Mouse (Mus musculus): ENCODE data around the gene Lipa. TPM values are rescaled to one million over a fixed set of nuclear protein-coding genes. Genes with fewer than 3 reads are reported as not detected.

Gene Lipa
- 210 and 240 TPM in 2 replicates for polyA plus RNA-seq (2012; rRNA removed)

DNA sequence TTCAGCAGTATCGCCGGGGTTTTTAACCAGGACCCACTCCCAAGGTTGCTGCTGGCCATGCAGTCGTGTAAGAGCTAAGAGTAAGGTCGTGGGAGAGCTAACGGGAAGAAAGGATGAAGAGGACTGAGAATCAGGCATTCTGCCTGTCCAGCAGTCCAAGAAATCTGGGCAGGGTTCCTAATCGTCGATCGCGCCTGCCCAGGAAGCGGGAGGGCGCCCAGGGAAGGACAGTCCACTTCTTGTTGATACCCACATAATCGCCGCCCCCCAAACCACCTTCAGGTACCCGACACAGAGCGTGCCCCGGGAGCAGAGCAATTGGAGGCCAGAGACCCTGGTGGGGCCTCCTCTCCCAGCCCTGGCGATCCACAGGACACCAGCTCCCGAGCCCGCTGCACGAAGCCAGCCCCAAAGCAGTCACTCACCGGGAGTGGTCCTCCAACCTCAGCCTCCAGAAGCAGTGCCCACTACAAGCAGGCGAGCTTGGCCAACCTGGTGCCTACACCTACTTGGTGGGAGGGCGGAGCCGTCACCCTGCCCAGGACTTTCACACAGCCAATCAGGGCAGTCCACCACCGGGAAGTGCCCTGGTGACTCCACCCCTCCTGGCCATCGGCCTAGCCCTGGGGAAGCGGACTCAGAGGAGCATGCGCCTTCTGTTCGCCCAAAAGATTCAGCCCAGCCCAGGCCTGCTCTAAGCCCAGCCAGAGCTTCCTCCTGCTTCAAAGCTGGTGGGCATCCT lies at the start of gene Lipa:
TSS of gene Lipa (minus strand) at position 534 of the 742 bp plus-strand sequence.
- H3K4me1 ChIP-seq (ENCODE audit: control insufficient read depth, insufficient read depth, low read length), result no peaks in the 10 kb centered on the region; the same call in 1 of the 2 replicates
- under 1% methylated on average over 29 of the region's 29 CpGs for WGBS
- peak within 1 kb of the TSS; percentile 84 for H3K27ac ChIP-seq (ENCODE audit: insufficient read depth, low read depth, low read length)
- TF ChIP-seq CTCF (conservative IDR thresholded peaks at IDR 0.05; ENCODE audit: insufficient read depth, insufficient read length, low read depth, low read length), result no peak
- TF ChIP-seq POLR2A (IDR thresholded peaks at IDR 0.05; ENCODE audit: low read depth, low read length), result peak; percentile 93
- DNase-seq, result peak; percentile 99
- no peaks in the 10 kb centered on the region for H3K27me3 ChIP-seq (replicated peaks; ENCODE audit: control insufficient read depth, insufficient read depth, low read length)
- H3K4me3 ChIP-seq (ENCODE audit: insufficient read depth, low read depth, low read length), result peak within 1 kb of the TSS; percentile 83
- H3K36me3 ChIP-seq (ENCODE audit: control insufficient read depth, insufficient read depth, low read length), result no peaks in the 10 kb centered on the region; the same call in 1 of the 2 replicates

DNA sequence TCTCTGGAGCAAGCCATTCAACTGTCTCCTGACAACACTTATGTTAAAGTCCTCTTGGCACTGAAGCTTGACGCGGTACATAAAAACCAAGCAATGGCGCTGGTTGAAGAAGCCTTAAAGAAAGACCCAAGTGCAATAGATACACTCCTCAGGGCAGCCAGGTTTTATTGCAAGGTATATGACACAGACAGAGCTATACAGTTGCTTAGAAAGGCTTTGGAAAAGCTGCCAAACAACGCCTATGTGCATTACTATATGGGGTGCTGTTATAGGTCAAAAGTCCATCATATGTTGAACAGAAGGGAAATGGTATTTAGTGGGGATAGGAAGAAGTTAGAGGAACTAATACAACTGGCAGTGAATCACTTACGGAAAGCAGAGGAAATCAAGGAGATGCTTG lies 46.4 kb upstream of the Lipa start:
- DNase-seq, result no peak
- TF ChIP-seq CTCF (conservative IDR thresholded peaks at IDR 0.05; ENCODE audit: insufficient read depth, insufficient read length, low read depth, low read length) (no peak), POLR2A (IDR thresholded peaks at IDR 0.05; ENCODE audit: low read depth, low read length) (no peak)
- H3K4me1 ChIP-seq (ENCODE audit: control insufficient read depth, insufficient read depth, low read length), result peaks cover 8% of the 10 kb centered on the region
- WGBS, result 97% methylated on average over 5 of the region's 5 CpGs
- H3K27me3 ChIP-seq (replicated peaks; ENCODE audit: control insufficient read depth, insufficient read depth, low read length), result no peaks in the 10 kb centered on the region
- H3K27ac ChIP-seq (ENCODE audit: insufficient read depth, low read depth, low read length), result no peak overlapping the region
- H3K36me3 ChIP-seq (ENCODE audit: control insufficient read depth, insufficient read depth, low read length), result no peaks in the 10 kb centered on the region
- no peak overlapping the region for H3K4me3 ChIP-seq (ENCODE audit: insufficient read depth, low read depth, low read length)

DNA sequence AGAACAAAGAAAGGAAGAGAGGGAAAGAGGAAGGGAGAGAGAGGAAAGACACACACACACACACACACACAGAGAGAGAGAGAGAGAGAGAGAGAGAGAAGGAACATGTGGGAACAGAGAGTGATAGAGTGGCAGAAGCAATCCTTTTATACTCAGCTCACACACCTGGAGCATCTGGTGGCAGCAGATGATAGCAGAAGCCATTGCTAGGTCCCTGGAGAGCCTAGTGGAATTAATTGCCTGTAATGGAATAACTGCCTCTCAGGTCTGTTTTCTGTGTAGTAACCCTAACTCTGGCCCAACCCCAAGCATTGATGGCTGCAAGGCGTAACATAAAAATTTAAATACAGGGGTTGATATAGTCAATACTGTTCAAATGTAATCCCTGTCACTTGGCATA lies 43.8 kb upstream of the Lipa start:
- peaks cover 10% of the 10 kb centered on the region for H3K4me1 ChIP-seq (ENCODE audit: control insufficient read depth, insufficient read depth, low read length)
- H3K27ac ChIP-seq (ENCODE audit: insufficient read depth, low read depth, low read length), result no peak overlapping the region
- H3K27me3 ChIP-seq (replicated peaks; ENCODE audit: control insufficient read depth, insufficient read depth, low read length), result no peaks in the 10 kb centered on the region
- no peak for DNase-seq
- TF ChIP-seq POLR2A (IDR thresholded peaks at IDR 0.05; ENCODE audit: low read depth, low read length) (no peak), CTCF (conservative IDR thresholded peaks at IDR 0.05; ENCODE audit: insufficient read depth, insufficient read length, low read depth, low read length) (no peak)
- 95% methylated on average over 1 of the region's 1 CpGs for WGBS
- H3K36me3 ChIP-seq (ENCODE audit: control insufficient read depth, insufficient read depth, low read length), result no peaks in the 10 kb centered on the region
- 0 out of 2 replicates have a peak overlapping the region, but pooled peaks have one; percentile 16 for H3K4me3 ChIP-seq (ENCODE audit: insufficient read depth, low read depth, low read length)

DNA sequence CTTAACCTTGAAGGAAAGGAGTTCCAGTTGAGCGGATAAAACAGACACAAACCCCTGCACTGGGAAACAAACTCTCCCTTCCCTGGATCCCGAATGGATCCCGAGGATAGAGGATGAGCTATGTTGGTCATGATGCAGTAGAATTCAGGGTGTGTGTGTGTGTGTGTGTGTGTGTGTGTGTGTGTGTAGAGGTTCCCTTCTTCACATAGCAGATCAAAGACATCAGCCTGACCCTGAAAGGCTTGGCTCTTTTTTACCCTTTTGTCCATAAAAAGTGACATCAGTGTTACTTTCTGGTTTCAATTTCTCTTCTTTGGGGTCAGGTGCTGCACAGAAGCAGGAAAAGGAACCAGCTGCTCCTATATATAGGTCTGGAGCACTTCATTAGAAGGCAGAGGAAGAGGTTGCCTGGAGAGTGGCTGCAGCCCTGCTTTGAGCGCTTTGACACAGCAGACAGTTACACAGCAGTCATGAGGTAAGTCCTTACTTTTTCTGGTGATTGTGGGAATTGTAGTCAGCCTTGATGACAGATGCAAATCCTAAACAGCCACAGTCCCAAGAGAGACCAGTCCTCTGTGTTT lies 42.7 kb upstream of the Lipa start:
- TF ChIP-seq CTCF (conservative IDR thresholded peaks at IDR 0.05; ENCODE audit: insufficient read depth, insufficient read length, low read depth, low read length) (no peak), POLR2A (IDR thresholded peaks at IDR 0.05; ENCODE audit: low read depth, low read length) (no peak)
- Histone ChIP-seq H3K4me3 (ENCODE audit: insufficient read depth, low read depth, low read length) (peak overlapping the region; percentile 29), H3K4me1 (ENCODE audit: control insufficient read depth, insufficient read depth, low read length) (peaks cover 10% of the 10 kb centered on the region), H3K36me3 (ENCODE audit: control insufficient read depth, insufficient read depth, low read length) (no peaks in the 10 kb centered on the region), H3K27me3 (replicated peaks; ENCODE audit: control insufficient read depth, insufficient read depth, low read length) (no peaks in the 10 kb centered on the region), H3K27ac (ENCODE audit: insufficient read depth, low read depth, low read length) (peak overlapping the region; percentile 81)
- peak; percentile 59 for DNase-seq
- 30% methylated on average over 4 of the region's 4 CpGs for WGBS

DNA sequence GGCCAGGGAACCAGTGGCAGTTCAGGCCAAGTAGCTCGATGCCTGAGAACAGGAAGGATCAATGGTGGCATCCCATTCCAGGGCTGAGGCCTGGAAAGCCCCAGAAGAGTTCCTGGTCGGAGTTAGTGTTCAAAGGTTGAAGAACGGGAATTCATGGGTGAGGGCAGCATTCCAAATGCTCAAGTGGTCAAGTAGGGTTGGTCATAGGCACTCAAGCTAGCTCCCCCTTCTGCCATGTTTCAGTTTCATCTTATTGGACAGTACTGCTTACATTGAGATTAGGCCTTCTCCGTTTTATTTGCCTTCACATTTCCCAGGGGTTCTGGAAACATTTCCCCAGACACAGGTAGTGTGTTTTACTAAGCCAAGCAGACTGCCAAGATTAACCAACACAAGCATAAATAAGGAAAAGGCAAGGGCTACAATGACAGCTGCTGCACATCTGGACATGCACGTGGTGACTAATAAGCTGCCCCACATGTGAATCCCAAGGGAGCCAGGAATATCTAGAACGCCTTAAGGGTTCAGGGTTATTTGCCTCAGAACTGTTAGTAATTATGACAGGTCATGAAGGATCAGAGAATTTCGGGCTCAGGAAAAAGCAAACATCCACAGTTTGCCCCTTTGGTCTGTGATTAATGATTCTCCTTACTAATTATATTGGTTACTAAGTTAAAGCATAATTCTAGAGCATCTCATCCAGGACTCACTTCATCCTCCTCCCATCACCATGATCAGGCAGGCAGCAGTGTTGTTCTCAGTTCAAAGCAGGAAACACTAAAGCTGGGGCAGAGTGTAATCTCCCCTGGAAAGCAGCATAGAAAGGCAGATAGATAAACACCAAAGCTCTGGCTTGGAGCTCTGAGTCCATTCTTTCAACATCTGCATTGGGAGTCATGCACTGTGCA lies 42.0 kb upstream of the Lipa start:
- peak; percentile 73 for DNase-seq

DNA sequence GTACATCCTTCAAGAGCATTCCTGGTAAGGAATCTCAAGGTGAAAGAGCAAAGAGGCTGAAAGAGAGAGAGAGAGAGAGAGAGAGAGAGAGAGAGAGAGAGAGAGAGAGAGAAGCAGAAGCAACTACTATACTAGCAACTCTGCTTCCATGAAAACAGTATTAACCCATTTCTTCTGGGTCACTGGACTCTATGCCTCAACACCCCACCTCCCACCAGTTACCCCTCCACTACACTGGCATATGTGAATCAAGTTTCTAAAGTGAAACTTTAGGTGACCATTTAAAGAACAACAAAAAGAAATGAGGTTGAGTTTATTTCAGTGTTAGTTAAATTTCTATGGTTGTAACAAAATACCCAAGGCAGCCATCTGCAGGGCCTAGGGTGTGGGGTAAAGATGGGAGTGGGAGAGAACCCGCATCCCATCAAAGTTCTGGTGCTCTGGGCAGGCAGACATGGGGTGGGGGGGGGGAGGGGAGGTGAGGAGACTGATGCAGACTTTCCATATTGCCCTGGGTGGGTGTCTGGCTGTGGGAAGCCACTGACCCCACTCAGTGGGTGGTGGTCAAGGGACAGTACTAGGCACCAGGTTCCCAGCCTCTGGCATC lies 39.0 kb upstream of the Lipa start:
- H3K27ac ChIP-seq (ENCODE audit: insufficient read depth, low read depth, low read length), result no peak overlapping the region
- no peak for DNase-seq
- H3K36me3 ChIP-seq (ENCODE audit: control insufficient read depth, insufficient read depth, low read length), result no peaks in the 10 kb centered on the region
- WGBS, result 97% methylated on average over 1 of the region's 1 CpGs
- peaks cover 10% of the 10 kb centered on the region for H3K4me1 ChIP-seq (ENCODE audit: control insufficient read depth, insufficient read depth, low read length)
- TF ChIP-seq CTCF (conservative IDR thresholded peaks at IDR 0.05; ENCODE audit: insufficient read depth, insufficient read length, low read depth, low read length), result no peak
- TF ChIP-seq POLR2A (IDR thresholded peaks at IDR 0.05; ENCODE audit: low read depth, low read length), result no peak
- no peaks in the 10 kb centered on the region for H3K27me3 ChIP-seq (replicated peaks; ENCODE audit: control insufficient read depth, insufficient read depth, low read length)
- H3K4me3 ChIP-seq (ENCODE audit: insufficient read depth, low read depth, low read length), result no peak overlapping the region

More for the DNA sequence above, 42.0 kb upstream of the Lipa start:
- H3K27ac ChIP-seq (ENCODE audit: insufficient read depth, low read depth, low read length), result peak overlapping the region; percentile 81
- H3K4me3 ChIP-seq (ENCODE audit: insufficient read depth, low read depth, low read length), result 0 out of 2 replicates have a peak overlapping the region, but pooled peaks have one; percentile 15
- no peaks in the 10 kb centered on the region for H3K27me3 ChIP-seq (replicated peaks; ENCODE audit: control insufficient read depth, insufficient read depth, low read length)
- WGBS, result 46% methylated on average over 7 of the region's 7 CpGs
- no peaks in the 10 kb centered on the region for H3K36me3 ChIP-seq (ENCODE audit: control insufficient read depth, insufficient read depth, low read length)
- TF ChIP-seq POLR2A (IDR thresholded peaks at IDR 0.05; ENCODE audit: low read depth, low read length) (no peak), CTCF (conservative IDR thresholded peaks at IDR 0.05; ENCODE audit: insufficient read depth, insufficient read length, low read depth, low read length) (no peak)
- H3K4me1 ChIP-seq (ENCODE audit: control insufficient read depth, insufficient read depth, low read length), result peaks cover 10% of the 10 kb centered on the region

Data from kidney, adult 2 months (tissue).